Mouse (Mus musculus): ENCODE measurements around the gene Daw1.

Gene Daw1

DNA sequence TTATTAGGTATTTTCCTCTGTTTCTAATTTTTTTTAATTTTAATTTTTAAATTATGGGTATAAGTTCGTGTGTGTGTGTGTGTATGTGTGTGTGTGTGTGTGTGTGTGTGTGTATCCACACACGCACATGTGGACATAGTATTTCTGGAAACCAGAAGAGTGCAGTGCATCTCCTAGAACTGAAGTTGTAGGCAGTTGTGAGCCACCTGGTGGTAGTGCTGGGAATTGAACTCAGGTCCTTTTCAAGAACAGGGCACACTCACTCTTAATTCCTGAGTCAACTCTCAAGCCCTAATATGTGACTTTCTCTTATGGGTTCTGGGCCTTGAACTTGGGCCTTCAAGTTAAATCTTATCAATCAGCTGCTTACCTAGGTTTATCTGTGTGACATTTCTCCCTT, 27.6 kb downstream of the Daw1 start:
- DNase-seq (ENCODE audit: inconsistent ontology term) = peak; percentile 7

DNA sequence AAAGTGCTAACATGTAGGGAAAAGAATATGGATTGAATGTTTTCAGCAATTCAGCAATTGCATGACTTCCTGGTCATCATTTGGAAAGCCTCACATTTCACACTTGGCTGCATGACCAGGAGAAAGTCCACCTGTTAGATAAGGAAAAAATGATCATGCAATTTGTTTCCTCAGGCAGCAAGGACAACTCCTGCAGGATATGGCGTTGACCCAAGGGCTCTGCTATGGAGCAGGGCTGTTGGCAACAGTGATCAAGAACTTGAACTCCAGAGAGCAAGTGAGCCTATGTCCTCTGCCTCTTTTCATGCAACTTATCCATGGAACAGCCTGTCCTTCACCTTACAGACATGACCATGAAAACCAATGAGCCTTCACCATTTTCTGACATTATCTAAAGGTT, 50.4 kb downstream of the Daw1 start:
- no peak for DNase-seq (ENCODE audit: inconsistent ontology term)

DNA sequence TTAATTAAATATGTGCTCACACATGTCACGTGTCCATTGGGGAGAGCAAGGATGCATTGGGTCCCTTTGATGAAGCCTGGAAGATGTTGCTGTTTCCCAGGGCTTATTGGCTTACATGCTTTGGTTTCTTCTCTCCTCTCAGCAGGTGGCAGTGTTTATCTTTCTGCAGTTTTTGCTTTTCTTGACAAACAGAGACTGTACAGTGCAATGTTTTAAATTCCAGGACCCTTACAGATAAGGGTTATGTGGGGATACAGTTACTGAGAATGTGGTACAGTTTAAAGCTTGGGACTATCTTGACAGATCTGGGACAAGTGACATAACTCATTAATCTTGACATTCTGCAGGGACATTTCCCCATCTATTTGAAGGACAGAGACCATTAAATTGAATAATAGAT, 58.7 kb downstream of the Daw1 start:
- DNase-seq (ENCODE audit: inconsistent ontology term) = peak; percentile 9

DNA sequence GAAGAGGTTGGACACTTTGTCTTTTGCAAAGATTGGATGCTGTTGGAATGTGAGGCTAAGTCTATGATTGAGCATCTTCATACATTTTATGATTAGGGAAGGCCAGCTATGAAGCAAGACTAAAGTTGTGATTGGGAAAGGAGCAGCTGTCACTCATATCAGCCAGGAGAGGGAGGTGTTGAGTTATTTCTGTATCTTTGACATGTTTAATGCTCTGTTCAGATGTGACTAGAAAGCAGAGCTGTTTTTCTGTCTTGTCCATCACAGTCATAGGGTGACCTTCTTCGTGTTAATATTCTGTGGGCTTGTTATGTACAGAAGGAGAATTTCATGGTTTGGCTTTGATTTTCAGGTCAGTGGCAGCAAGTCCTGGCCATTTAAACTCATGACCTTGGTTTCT, 63.5 kb downstream of the Daw1 start:
- DNase-seq (ENCODE audit: inconsistent ontology term) = peak; percentile 16

DNA sequence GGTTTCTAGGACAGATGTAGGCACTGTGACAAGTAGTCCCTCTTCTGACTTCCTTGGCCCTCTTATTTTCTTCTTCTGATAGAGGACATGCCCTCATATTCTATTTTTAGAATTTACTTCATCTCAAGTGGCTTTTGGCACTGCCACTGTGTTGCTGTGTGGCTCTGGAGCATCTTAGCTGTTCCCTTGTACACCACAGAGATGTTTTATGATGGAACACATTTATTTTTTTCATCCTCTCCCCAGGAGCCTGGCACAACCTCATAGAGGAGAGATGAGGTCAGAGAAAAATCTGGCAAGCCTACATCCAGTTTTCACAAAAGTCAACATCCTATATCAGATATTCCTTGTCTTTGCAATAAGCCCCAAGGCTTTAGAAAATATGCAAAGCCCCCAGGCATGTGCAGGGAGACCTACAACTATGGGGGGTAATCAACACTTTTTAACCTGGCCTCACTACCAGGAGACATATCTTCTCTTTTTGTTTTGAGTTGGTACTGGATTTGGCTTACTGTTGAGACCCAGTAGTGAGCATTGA, 64.9 kb downstream of the Daw1 start:
- no peak for DNase-seq (ENCODE audit: inconsistent ontology term)

DNA sequence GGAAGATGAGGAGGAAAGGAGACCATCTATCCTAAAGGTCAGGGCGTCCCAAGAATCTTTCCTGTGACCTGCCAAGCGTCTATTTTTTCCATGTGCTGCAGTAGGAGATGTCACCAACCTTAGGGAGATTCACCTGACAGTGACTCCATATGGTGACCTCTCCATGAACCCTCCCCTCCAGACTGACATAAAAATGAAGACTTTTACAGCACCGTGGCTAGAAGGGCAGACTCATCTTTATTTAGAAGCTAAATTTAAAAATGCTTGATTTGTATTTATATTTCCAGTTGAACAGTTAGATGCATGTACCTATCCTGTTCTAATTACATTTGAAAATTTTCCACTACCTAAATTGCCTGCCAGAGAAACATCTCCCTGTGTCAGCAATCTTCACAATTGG, 68.4 kb downstream of the Daw1 start:
- DNase-seq (ENCODE audit: inconsistent ontology term) = no peak

DNA sequence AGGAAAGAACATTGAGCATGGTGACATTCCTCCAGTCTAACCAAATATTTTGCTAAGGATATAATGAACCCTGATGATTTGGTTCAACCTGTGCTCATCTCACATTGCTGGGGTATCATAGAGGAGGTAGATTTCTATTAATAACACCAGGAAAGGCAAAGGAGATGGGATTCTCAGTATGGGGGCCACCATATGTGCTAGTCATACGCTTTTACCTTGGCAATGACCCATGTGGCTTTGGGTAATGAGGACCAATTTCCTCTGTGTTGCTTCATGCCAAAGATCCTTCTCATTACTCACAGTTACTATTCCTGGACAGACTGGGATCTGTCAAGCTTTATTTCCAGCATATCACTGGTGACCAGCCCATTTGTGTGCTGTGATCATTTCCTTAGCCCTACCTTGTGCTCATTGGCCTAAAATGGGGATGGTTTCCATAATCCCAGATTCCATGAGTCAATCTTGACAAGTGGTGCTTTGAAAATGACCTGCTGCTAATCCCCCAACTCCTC, 88.7 kb downstream of the Daw1 start:
- no peak for DNase-seq (ENCODE audit: inconsistent ontology term)

DNA sequence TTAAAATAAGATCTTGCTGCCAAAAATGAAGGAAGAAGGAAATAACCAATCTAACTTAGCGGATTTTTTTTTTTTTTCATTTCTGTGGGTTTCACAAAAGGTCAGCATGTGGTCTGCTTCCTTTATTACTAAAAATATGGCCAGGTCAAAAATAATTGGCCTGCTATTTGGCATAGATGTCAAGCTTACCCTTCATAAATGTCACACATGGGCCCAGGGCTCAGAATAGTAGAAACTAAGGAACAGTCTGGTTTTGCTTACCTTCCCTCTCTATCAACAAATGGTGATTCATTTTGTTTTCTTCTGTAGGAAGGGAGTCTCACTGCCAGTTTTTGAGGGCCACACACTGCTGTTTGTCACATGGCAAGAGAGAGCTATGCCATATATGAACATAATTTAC, 92.2 kb downstream of the Daw1 start:
- DNase-seq (ENCODE audit: inconsistent ontology term) = no peak

Data from Muller cell, postnatal 12 days (primary cell).